Mouse (Mus musculus) effector memory CD4-positive, alpha-beta T cell, adult 7 months (primary cell): ENCODE measurements around the gene Hdac4. TPM values are rescaled to one million over a fixed set of nuclear protein-coding genes. Genes with fewer than 3 reads are reported as not detected.

Source experiments
- polyA plus RNA-seq: library from polyadenylated mRNA; unstranded; fragments of 100-300 nt; shearing (Covaris generic); gene quantifications from one replicate; pipeline ENCODE4 v1.2.1, GENCODE M21; 2017

The Hdac4 gene
- 25.8 TPM for polyA plus RNA-seq

DNA sequence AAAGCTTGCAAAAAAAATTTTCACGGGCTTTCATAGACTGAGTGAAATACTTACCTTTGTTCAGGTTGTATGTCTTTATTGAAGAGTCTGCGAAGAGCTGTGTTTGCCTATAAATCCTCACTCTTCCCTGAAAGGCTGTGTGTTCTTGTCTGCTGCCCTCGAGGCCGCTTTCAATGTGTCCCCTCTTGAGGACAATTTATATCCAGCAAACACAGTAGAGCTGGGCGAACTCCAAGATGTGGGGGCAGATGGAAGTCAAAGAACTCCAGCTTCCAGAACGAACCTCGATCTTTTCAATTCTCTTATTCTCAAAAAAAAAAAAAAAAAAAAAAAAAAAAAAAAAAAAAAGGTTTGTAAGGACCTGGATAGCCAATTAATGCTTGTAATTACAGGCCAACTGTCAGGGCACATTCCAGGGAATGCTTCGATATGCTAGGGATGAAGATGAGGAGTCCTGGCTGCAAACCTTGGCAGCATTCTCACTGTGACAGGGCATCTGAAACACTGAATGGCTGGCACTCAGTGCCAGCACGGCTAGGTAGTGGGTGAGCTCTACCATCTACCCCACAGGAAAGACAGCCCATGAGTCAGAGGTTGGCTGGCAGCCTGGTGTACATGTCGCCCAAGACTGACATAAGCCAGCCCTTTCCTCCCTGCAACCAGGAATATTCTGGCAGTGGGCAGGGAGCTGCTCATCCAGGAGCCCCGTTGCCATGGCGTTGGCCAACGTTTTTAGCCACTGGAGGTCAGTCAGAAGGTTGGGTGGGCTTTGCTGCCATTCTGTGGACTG is at the start of gene Hdac4:
Gene Hdac4, minus strand, starts transcription at position 340 of the 790 bp plus-strand sequence.

